9 mouse cellular contexts compared by ENCODE assay signal in genomic region chr5:134507307-134507706, GRCm38 (mm10). TPM values are rescaled to one million over a fixed set of nuclear protein-coding genes. Genes with fewer than 3 reads are reported as not detected.
DNase-seq lines count a peak whose midpoint lies in the region; ATAC-seq and TF ChIP-seq lines count a peak whose summit lies in the region.
"Had no signal": no experiment of that assay in that cellular context is flagged by ENCODE, and none has a peak within 500 bp of the region (broad histone marks: within the 10 kb centered on the region; RNA-seq: fewer than 3 reads in every experiment).

No protein-coding gene starts in this region.

- no peak overlapping the region for H3K27ac ChIP-seq in kidney, adult 2 months (ENCODE audit: insufficient read depth, low read depth, low read length)
- no peak overlapping the region for H3K27ac ChIP-seq in kidney, embryonic 16.5 days (ENCODE audit: low read length)
- H3K27ac ChIP-seq in forebrain, embryonic 15.5 days (replicated peaks), result peak overlapping the region; percentile 38
- H3K27ac ChIP-seq: midbrain, embryonic 12.5 days had no signal

- TF ChIP-seq CTCF in kidney, adult 2 months (conservative IDR thresholded peaks at IDR 0.05; ENCODE audit: insufficient read depth, insufficient read length, low read depth, low read length), result peak; percentile 96

- WGBS in kidney, adult 2 months, result 23% methylated on average over 10 of the region's 10 CpGs
- 20% methylated on average over 10 of the region's 10 CpGs for WGBS in kidney, embryonic 16.5 days
- WGBS in forebrain, embryonic 15.5 days, result 24% methylated on average over 10 of the region's 10 CpGs

- no peaks in the 10 kb centered on the region for H3K27me3 ChIP-seq in kidney, adult 2 months (replicated peaks; ENCODE audit: control insufficient read depth, insufficient read depth, low read length)
- no peaks in the 10 kb centered on the region for H3K27me3 ChIP-seq in kidney, embryonic 16.5 days (ENCODE audit: insufficient read depth, low read length)
- H3K27me3 ChIP-seq in forebrain, embryonic 15.5 days, result no peaks in the 10 kb centered on the region
- H3K27me3 ChIP-seq: midbrain, embryonic 12.5 days had no signal

- no peak overlapping the region for H3K4me2 ChIP-seq in kidney, embryonic 16.5 days (replicated peaks; ENCODE audit: low read depth, low read length)
- no peak overlapping the region for H3K4me2 ChIP-seq in forebrain, embryonic 15.5 days (replicated peaks)
- H3K4me2 ChIP-seq: midbrain, embryonic 12.5 days had no signal

- intact Hi-C loops in left cerebral cortex, postnatal 4 days (cut with DNase I), result no loop called here

- ATAC-seq in kidney, embryonic 16.5 days (ENCODE audit: low FRiP score, low TSS enrichment), result no peak
- ATAC-seq in forebrain, embryonic 15.5 days (replicated peaks), result no peak

- H3K4me3 ChIP-seq in kidney, adult 2 months (ENCODE audit: insufficient read depth, low read depth, low read length), result no peak overlapping the region
- H3K4me3 ChIP-seq in kidney, embryonic 16.5 days (ENCODE audit: low read length), result no peak overlapping the region
- no peak overlapping the region for H3K4me3 ChIP-seq in forebrain, embryonic 15.5 days
- H3K4me3 ChIP-seq: midbrain, embryonic 12.5 days had no signal

- no peak for TF ChIP-seq POLR2A in kidney, adult 2 months (IDR thresholded peaks at IDR 0.05; ENCODE audit: low read depth, low read length)

- no peak overlapping the region for H3K9ac ChIP-seq in kidney, embryonic 16.5 days (replicated peaks; ENCODE audit: low read length)
- H3K9ac ChIP-seq in forebrain, embryonic 15.5 days (replicated peaks), result no peak overlapping the region
- H3K9ac ChIP-seq: midbrain, embryonic 12.5 days had no signal

- peak; percentile 75 for DNase-seq in kidney, adult 2 months
- DNase-seq in cerebellum, adult 11 months, result peak; percentile 79
- DNase-seq in induced T-regulatory cell, adult 2 months (ENCODE audit: low read depth), result peak; percentile 85
- DNase-seq in left cerebral cortex, postnatal 4 days, result peak; percentile 74
- DNase-seq in natural killer cell, adult 2 months (ENCODE audit: low spot score in 2 of 2), result peak; percentile 56 to 75
- DNase-seq in spleen, postnatal 4 days (ENCODE audit: low spot score in 2 of 2), result peak; percentile 76 to 89

- no peaks in the 10 kb centered on the region for H3K9me3 ChIP-seq in kidney, embryonic 16.5 days (ENCODE audit: low read length)
- no peaks in the 10 kb centered on the region for H3K9me3 ChIP-seq in forebrain, embryonic 15.5 days
- H3K9me3 ChIP-seq: midbrain, embryonic 12.5 days had no signal

- peaks cover 2% of the 10 kb centered on the region for H3K36me3 ChIP-seq in kidney, adult 2 months (ENCODE audit: control insufficient read depth, insufficient read depth, low read length)
- peaks cover 35% of the 10 kb centered on the region for H3K36me3 ChIP-seq in kidney, embryonic 16.5 days (ENCODE audit: insufficient read depth, low read length)
- peaks cover 49% of the 10 kb centered on the region for H3K36me3 ChIP-seq in forebrain, embryonic 15.5 days

- no peaks in the 10 kb centered on the region for H3K4me1 ChIP-seq in kidney, adult 2 months (ENCODE audit: control insufficient read depth, insufficient read depth, low read length)
- H3K4me1 ChIP-seq in kidney, embryonic 16.5 days (ENCODE audit: insufficient read depth, low read length), result no peaks in the 10 kb centered on the region
- peaks cover 25% of the 10 kb centered on the region for H3K4me1 ChIP-seq in forebrain, embryonic 15.5 days
- H3K4me1 ChIP-seq: midbrain, embryonic 12.5 days had no signal

RNA-seq across cellular contexts. Expression of gene Clip2, which starts 44.9 kb away (rescaled TPM):
- 22.4 and 25.2 TPM in 2 replicates for polyA plus RNA-seq in kidney, adult 2 months (2012; rRNA removed)
- polyA plus RNA-seq in kidney, embryonic 16.5 days (2015; fragmentation: Nextera tagmentation; extraction: Ambion mirVana), result 4.1 and 4.3 TPM in 2 replicates
- polyA plus RNA-seq in forebrain, embryonic 15.5 days (2015; fragmentation: Nextera tagmentation; extraction: Ambion mirVana), result 14.7 and 15.0 TPM in 2 replicates
- total RNA-seq in left cerebral cortex, postnatal 4 days (2021), result 100 to 1,000 TPM; 172 to 179 TPM

RNA-seq across cellular contexts. Expression of gene Gtf2ird1, which starts 50.8 kb away (rescaled TPM):
- 22.4 and 24.0 TPM in 2 replicates for polyA plus RNA-seq in kidney, adult 2 months (2012; rRNA removed)
- polyA plus RNA-seq in kidney, embryonic 16.5 days (2015; fragmentation: Nextera tagmentation; extraction: Ambion mirVana), result 73.8 and 76.9 TPM in 2 replicates
- polyA plus RNA-seq in forebrain, embryonic 15.5 days (2015; fragmentation: Nextera tagmentation; extraction: Ambion mirVana), result 89.7 and 93.3 TPM in 2 replicates
- total RNA-seq in left cerebral cortex, postnatal 4 days (2021), result 10 to 100 TPM; 67.6 to 81.6 TPM

RNA-seq across cellular contexts. Expression of gene Syna, which starts 52.7 kb away (rescaled TPM):
- polyA plus RNA-seq in kidney, adult 2 months (2012; rRNA removed), result 0.34 and 0.48 TPM in 2 replicates
- 0.09 and 0.27 TPM in 2 replicates for polyA plus RNA-seq in kidney, embryonic 16.5 days (2015; fragmentation: Nextera tagmentation; extraction: Ambion mirVana)
- polyA plus RNA-seq in forebrain, embryonic 15.5 days (2015; fragmentation: Nextera tagmentation; extraction: Ambion mirVana), result 0.36 and 0.59 TPM in 2 replicates
- total RNA-seq in left cerebral cortex, postnatal 4 days (2021), result not detected
